In the genomic region with DNA sequence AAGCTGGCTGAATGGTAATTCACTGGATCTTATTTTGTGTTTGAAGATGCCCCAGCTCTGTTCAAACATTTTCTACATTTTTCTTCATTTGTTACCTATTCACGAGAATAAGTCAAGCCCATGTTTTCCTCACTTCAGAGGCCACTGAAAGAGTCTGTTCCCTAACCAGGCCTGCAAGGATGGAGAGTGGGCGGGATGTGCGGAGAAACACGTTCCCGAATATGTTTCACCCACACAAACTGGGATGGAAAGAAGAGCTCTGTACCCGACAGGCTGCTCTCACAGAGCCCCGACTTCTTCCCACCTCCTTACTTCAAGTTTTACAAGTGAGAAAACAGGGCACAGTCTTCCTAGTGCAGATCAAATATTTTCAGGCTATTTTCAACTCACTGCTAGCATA, we compare ENCODE assay signal across 19 mouse cellular contexts.
DNase-seq lines count a peak whose midpoint lies in the region; ATAC-seq and TF ChIP-seq lines count a peak whose summit lies in the region.
"Had no signal": no experiment of that assay in that cellular context is flagged by ENCODE, and none has a peak within 500 bp of the region (broad histone marks: within the 10 kb centered on the region; RNA-seq: fewer than 3 reads in every experiment).

No protein-coding gene starts in this region.

- DNase-seq in frontal cortex, postnatal 25 days (ENCODE audit: low spot score in 2 of 2) = peak; percentile 10 to 40
- DNase-seq in layer of hippocampus, adult 9-10 months (ENCODE audit: low spot score) = peak; percentile 20
- DNase-seq in left cerebral cortex, postnatal 10 days (ENCODE audit: extremely low spot score in 1 of 2, low spot score in 2 of 2) = peak; percentile 30 to 32
- DNase-seq in telencephalon, adult 2 months (ENCODE audit: low read depth, low spot score) = peak; percentile 88
- no peak for DNase-seq in liver, embryonic 11.5 days (ENCODE audit: low spot score)
- DNase-seq in liver, postnatal 0 days = no peak
- no peak for DNase-seq in cerebellum, adult 11 months
- DNase-seq: adrenal gland, adult 8-10 months; cerebellum, adult 9-10 months; gastrocnemius, postnatal 36 days; kidney, postnatal 25 days; lung, adult 2 months; midbrain, embryonic 14.5 days; thymus, adult 2 months had no signal

- H3K4me3 ChIP-seq in liver, embryonic 11.5 days (ENCODE audit: low read depth, low read length) = no peak overlapping the region
- H3K4me3 ChIP-seq in liver, postnatal 0 days (ENCODE audit: low read depth, low read length) = no peak overlapping the region
- H3K4me3 ChIP-seq: forebrain, embryonic 15.5 days; hindbrain, embryonic 12.5 days had no signal

- no peak for TF ChIP-seq EP300 in liver, postnatal 0 days (IDR thresholded peaks at IDR 0.05; ENCODE audit: low read depth)

- H3K36me3 ChIP-seq in liver, embryonic 11.5 days (ENCODE audit: control insufficient read depth, insufficient read depth, low read length) = no peaks in the 10 kb centered on the region
- H3K36me3 ChIP-seq in liver, postnatal 0 days (replicated peaks; ENCODE audit: insufficient read depth, low read length) = no peaks in the 10 kb centered on the region
- H3K36me3 ChIP-seq: forebrain, embryonic 15.5 days; hindbrain, embryonic 12.5 days had no signal

- 74% methylated on average over 7 of the region's 7 CpGs for WGBS in liver, embryonic 11.5 days
- WGBS in liver, postnatal 0 days (ENCODE audit: insufficient replicate concordance) = 80% methylated on average over 7 of the region's 7 CpGs

- no peak overlapping the region for H3K9ac ChIP-seq in liver, embryonic 11.5 days (ENCODE audit: low read depth, low read length)
- H3K9ac ChIP-seq in liver, postnatal 0 days (replicated peaks) = no peak overlapping the region
- H3K9ac ChIP-seq: forebrain, embryonic 15.5 days; hindbrain, embryonic 12.5 days had no signal

- no peaks in the 10 kb centered on the region for H3K9me3 ChIP-seq in liver, embryonic 11.5 days (ENCODE audit: control insufficient read depth, low read length)
- H3K9me3 ChIP-seq in liver, postnatal 0 days (ENCODE audit: low read length) = no peaks in the 10 kb centered on the region
- H3K9me3 ChIP-seq: forebrain, embryonic 15.5 days; hindbrain, embryonic 12.5 days had no signal

- H3K27ac ChIP-seq in liver, embryonic 11.5 days (ENCODE audit: low read depth, low read length) = no peak overlapping the region
- H3K27ac ChIP-seq in liver, postnatal 0 days (ENCODE audit: low read depth) = no peak overlapping the region
- H3K27ac ChIP-seq: forebrain, embryonic 15.5 days; hindbrain, embryonic 12.5 days; macrophage had no signal

- H3K4me1 ChIP-seq in liver, embryonic 11.5 days (replicated peaks; ENCODE audit: control insufficient read depth, insufficient read depth, low read length) = no peaks in the 10 kb centered on the region
- no peaks in the 10 kb centered on the region for H3K4me1 ChIP-seq in liver, postnatal 0 days (ENCODE audit: insufficient read depth)
- H3K4me1 ChIP-seq: hindbrain, embryonic 12.5 days had no signal

- H3K27me3 ChIP-seq in liver, embryonic 11.5 days (replicated peaks; ENCODE audit: control insufficient read depth, insufficient read depth, low read length) = no peaks in the 10 kb centered on the region
- H3K27me3 ChIP-seq in liver, postnatal 0 days (ENCODE audit: insufficient read depth, low read length) = no peaks in the 10 kb centered on the region
- H3K27me3 ChIP-seq: forebrain, embryonic 15.5 days; hindbrain, embryonic 12.5 days had no signal

- H3K4me2 ChIP-seq in liver, embryonic 11.5 days = no peak overlapping the region
- H3K4me2 ChIP-seq in liver, postnatal 0 days (ENCODE audit: low read depth, low read length) = no peak overlapping the region
- H3K4me2 ChIP-seq: forebrain, embryonic 15.5 days; hindbrain, embryonic 12.5 days had no signal

- intact Hi-C loops in left cerebral cortex, postnatal 10 days (cut with DNase I) = no loop called here

- no peak for TF ChIP-seq CTCF in liver, postnatal 0 days (IDR thresholded peaks at IDR 0.05; ENCODE audit: low read depth)

- no peak for ATAC-seq in liver, embryonic 11.5 days (replicated peaks; ENCODE audit: low FRiP score)
- no peak for ATAC-seq in liver, postnatal 0 days
- ATAC-seq: CD4-positive, CD25-positive, alpha-beta regulatory T cell, adult 4 months; forebrain, embryonic 15.5 days; intestine, embryonic 16.5 days had no signal

Comparison
In these comparisons a context has a peak if more than half of its experiments do, and no peak if none do; other contexts are left out.
1. DNase-seq: peak in frontal cortex, postnatal 25 days (2 of 2), layer of hippocampus, adult 9-10 months (single experiment), left cerebral cortex, postnatal 10 days (2 of 2) and telencephalon, adult 2 months (single experiment); none in liver, embryonic 11.5 days (single experiment), liver, postnatal 0 days (single experiment) and cerebellum, adult 11 months (single experiment).